Mouse (Mus musculus): ENCODE measurements around the gene Disp2.

Gene Disp2

GRCm38 (mm10) chr2:118779504-118780480, at the start of gene Disp2:
Gene Disp2, plus strand, starts transcription at chr2:118779719.
- peak; percentile 88 for DNase-seq (ENCODE audit: low read depth, low spot score)

GRCm38 (mm10) chr2:118729816-118730621, 49.5 kb upstream of the Disp2 start:
- no peak for DNase-seq (ENCODE audit: low read depth, low spot score)

DNA sequence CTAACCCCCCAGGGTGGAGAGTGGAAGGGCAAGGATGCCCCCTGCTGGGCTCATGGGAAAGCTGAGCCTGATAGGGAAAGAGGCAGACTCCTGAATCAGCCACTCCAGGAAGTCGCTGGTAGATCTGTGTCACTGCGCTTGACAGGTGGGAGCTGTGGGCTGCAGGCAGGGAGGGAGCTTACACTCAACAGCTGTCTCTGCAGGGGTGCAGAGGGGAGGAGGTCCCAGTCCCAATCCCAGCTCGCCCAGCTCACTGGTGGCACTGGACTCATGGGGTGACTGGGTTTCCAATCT, 49.0 kb upstream of the Disp2 start:
- DNase-seq (ENCODE audit: low read depth, low spot score): no peak

GRCm38 (mm10) chr2:118731981-118732380, 47.5 kb upstream of the Disp2 start:
- DNase-seq (ENCODE audit: low read depth, low spot score): no peak

DNA sequence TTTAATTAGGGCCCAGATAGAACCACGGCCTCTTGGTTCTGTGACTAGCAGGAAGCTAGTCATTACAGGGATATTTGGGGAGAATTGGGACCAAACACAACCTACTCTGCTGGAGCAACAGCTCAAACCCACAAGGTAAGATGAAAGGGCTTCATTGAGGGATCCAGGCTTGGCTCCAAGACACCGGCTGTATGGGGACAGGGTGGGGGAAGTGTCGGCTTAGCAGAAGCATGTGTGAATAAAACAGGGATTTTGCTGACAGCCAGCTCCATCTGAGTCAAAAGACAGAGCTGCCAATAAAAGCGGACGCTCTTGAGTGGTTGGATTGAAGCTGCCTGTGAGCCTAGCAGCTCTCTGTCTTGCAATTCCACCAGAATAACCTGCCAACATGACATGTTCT, 46.2 kb upstream of the Disp2 start:
- DNase-seq (ENCODE audit: low read depth, low spot score): no peak

- DNase-seq (ENCODE audit: low read depth, low spot score): no peak
Measured at GRCm38 (mm10) chr2:118740341-118740740, 39.2 kb upstream of the Disp2 start.

DNA sequence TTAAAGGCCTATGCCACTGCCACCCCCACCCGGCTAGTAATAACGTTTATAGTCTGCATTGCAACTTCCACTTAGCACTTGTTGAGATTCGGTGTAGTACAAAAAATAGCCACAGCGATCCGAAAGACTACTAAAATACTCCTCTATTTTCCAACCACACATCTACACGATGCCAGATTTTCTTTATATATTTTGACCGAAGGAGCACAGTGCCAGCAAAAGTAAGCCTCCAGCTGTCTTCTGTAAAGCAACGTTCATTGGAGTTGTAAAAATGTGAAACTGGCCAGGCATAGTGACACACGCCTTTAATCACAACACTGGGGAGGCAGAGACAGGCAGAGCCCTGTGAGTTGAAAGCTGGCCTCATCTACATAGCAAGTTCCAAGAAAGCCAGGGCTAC, 38.3 kb upstream of the Disp2 start:
- no peak for DNase-seq (ENCODE audit: low read depth, low spot score)

DNA sequence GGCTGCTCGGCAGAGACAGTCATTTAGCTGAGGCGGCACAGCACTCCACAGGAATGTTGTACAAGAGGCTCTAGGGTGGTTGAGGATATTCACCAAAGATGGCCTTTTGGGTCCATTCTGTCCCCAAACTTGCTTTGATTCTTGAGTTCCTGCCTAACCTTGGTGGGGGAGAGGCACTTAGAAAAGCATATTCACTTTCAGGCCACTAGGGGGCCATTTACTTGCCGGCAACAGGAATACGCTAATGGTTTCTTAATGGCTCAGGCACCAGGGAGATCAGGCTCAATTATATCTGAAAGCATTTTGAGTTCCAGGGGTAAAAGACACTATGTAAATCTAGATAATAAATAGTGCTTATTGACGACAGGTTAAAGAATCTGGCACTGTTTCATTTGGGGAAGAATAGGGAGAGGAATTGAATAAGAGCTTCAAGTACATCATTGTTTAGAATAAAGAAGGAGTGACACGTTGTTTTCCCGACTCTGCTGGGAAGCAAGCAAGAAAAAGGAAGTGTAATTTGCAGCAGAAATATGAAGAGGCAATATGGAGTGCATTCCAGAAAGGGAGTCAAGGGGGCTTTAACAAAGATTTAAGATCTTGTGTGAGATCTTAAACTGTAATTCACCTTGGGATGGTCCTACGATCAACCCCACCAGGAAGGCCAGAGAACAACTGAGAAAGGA, 36.1 kb upstream of the Disp2 start:
- no peak for DNase-seq (ENCODE audit: low read depth, low spot score)

- DNase-seq (ENCODE audit: low read depth, low spot score): no peak
Measured at GRCm38 (mm10) chr2:118744621-118745020, 34.9 kb upstream of the Disp2 start.

DNA sequence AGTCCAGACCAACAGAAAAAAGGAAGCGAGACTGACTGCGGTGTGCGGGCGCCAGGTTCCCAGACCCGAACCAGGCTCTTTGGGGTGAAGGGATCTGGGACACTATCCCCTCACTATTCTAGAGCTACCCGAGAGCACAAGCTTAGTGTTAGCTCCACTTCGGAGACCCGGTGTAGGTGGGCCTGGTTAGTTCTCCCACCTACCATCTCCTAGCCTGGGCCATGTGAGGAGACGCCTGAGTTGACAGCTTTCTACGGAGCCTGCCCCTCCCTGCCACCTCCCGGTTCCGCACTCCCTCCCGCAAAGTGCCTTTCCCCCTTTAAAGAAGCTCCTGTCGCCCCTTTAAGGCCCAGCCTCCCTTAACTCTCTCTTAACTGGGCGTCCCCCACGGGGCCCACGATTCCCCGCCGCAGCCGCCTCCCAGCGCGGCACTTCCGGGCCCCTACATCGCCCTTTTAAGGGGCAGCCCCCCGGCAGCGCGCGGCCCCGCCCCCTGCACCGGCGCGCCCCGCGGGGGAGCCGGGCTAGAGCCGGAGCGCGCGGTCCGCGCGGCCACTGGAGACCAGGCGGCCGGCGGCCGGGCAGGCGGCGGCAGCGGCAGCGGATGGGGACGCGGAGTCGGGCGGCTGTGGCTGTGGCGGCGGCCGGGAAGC, 34.2 kb upstream of the Disp2 start, which contains the start of gene Inafm2:
Gene Inafm2 (plus strand): TSS at position 527 of the 653 bp plus-strand sequence.
- peak; percentile 83 for DNase-seq (ENCODE audit: low read depth, low spot score)

DNA sequence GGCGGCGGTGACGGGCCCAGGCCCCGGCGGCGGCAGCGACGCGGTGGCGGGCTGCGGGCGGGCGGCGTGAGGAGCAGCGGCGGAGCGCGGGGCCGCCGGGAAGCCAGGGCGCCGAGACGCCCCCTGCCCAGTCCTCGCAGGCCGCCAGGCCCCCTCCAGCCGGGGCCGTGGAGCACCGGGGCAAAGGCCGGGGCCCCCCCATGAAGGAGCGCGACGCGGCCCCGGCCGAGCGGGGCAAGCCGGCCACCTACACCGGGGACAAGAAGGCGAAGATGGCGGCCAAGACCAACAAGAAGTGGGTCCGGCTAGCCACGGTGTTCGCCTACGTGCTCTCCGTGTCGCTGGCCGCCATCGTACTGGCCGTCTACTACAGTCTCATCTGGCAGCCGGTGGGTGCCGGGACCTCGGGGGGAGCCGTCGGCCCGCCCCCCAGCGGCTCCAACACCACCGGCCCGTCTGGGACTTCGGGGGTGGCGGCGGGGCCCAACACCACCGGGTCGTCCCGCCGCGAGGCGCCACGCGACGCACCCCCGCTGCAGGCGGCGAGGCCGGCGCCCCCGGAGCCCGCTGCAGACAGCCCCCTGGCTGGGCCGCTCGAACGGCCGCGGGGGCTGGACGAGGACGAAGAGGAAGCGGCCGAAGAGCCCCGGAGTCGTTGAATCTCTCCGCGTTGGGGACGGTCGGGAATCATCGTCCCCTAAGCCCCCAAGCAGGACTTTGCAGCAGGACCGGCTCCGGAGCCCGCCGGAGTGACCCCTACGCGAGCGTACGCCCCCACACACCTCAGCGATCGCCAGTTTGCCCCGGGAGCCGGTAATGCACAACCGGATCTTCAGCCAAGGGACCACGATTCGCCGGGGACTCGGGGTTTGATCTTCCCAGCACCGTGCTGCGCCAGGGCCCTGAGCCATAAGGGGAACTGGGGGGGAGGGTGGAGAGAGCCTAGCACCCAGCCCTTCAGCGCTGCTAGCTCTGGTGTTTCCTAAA, 33.3 kb upstream of the Disp2 start:
- DNase-seq (ENCODE audit: low read depth, low spot score): no peak

DNA sequence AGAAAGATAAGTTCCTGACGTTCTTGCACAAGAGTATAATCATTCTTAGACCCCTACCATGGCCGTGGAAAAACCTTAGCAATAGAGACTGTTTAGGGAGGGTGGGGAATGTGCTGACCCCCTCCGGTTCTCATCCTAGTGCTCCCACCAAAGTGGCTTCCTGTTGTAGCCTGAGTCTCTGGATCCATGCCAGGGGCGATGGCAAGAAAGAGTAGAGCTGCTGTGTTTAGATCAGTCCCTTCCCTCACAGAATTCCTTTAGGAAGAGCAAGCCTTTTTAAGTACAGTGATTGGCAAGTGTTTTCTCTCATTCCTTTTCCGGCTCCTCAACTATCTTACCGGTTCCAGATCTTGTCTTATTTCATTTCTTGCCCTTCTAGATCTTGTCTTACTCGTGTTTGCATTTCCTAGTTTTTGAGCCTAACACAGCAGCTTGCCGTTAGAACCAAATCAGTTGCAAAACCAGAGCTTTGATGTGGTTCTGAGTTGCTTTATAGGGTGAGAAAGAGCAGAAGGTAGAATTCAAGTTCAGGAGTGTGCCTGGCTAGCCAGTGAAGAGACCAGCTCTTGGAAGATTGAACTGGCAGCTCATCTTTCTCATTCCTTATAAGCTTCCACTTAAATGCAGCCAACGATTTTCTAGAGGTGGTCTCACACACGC, 32.1 kb upstream of the Disp2 start:
- DNase-seq (ENCODE audit: low read depth, low spot score): no peak

- no peak for DNase-seq (ENCODE audit: low read depth, low spot score)
Measured at GRCm38 (mm10) chr2:118749341-118749884, 30.1 kb upstream of the Disp2 start.

GRCm38 (mm10) chr2:118750476-118750875, 29.0 kb upstream of the Disp2 start:
- no peak for DNase-seq (ENCODE audit: low read depth, low spot score)

GRCm38 (mm10) chr2:118751896-118752791, 27.4 kb upstream of the Disp2 start:
- DNase-seq (ENCODE audit: low read depth, low spot score): no peak

DNA sequence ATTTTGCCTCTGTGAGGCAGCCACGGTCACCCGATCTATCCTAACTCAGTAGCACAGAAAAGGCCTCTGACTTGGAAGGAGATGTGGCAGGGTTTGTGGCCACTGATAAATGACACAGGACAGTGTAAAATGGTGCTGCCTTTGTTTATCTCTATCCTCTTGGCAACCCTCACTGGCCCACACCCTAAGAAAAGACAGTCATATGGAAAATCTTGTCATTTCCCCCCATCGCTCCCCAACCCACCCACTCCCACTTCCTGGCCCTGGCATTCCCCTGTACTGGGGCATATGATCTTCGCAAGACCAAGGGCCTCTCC, 26.8 kb upstream of the Disp2 start:
- DNase-seq (ENCODE audit: low read depth, low spot score): no peak

DNA sequence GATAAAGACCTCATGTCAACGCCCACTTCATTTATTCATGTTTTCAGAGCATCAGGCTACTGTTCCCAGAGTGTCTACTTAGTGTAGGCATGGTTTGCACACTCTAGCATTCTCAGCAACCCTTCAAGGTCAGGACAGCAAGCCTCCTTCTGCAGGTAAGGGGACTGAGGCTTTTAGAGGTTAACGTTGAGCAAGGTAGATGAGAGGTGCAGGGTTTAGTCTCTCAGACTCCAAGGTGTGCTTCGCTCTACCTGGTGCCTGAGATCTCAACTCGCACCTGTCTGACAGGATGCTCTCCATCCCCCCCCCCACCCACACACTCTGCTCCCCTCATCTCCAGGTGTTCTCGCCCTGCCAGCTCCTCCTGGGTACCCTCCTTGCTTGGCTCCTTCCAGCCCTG, 25.4 kb upstream of the Disp2 start:
- DNase-seq (ENCODE audit: low read depth, low spot score): no peak

DNA sequence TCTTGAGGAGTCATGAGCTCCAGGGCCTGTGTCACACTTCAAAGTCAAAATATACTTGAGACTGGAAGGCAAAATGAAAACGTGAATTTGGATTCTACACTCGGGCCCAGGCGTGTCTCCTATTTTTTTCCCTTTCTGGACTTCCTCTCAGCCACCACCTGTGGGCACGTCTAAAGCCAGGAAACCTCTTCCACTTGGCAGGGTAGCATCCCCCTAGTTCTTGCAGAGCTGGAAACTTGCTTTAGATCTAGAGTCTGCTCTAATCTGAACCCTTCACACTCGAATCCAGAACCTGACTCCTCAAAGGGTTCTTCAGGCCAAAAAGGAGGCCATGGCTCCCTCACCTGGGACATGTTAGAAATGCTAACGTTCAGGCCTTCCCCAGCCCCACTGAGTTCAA, 24.1 kb upstream of the Disp2 start:
- DNase-seq (ENCODE audit: low read depth, low spot score): no peak

GRCm38 (mm10) chr2:118756103-118756502, 23.4 kb upstream of the Disp2 start:
- no peak for DNase-seq (ENCODE audit: low read depth, low spot score)

Data from brain, embryonic 18.5 days (tissue).